Mouse (Mus musculus): ENCODE measurements around the gene 1700015F17Rik. TPM values are rescaled to one million over a fixed set of nuclear protein-coding genes. Genes with fewer than 3 reads are reported as not detected.

The 1700015F17Rik gene
- polyA plus RNA-seq, 1 experiment from 2014 or later: not detected

DNA sequence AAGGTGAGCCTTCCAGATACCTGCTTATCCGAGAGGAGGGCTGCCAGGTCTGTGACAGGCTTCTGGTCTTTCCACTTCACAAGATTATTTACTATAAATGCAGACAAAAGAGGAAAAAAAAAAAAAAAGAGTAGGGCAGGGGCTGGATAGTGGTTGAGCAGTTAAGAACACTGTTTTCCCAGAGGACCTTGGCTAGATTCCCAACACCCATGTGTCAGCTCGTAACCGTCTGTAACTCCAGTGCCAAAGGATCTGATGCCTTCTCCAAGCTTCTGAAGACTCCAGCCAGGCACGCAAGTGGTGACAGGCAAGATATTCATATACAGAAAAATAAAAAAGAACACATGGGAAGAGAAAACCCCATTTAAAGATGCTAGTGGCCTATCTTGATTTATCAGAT, 24.4 kb upstream of the 1700015F17Rik start:
- H3K4me1 ChIP-seq (ENCODE audit: control insufficient read depth, insufficient read depth, low read length): no peaks in the 10 kb centered on the region
- no peak for ATAC-seq (ENCODE audit: low FRiP score, low TSS enrichment)
- H3K4me3 ChIP-seq (ENCODE audit: low read length): no peak overlapping the region
- no peaks in the 10 kb centered on the region for H3K9me3 ChIP-seq (ENCODE audit: control insufficient read depth, low read length)
- no peaks in the 10 kb centered on the region for H3K27me3 ChIP-seq (ENCODE audit: control insufficient read depth, insufficient read depth, low read length)
- no peak overlapping the region for H3K27ac ChIP-seq (ENCODE audit: low read depth, low read length)
- no peak overlapping the region for H3K9ac ChIP-seq (ENCODE audit: low read depth, low read length)
- H3K36me3 ChIP-seq (ENCODE audit: control insufficient read depth, insufficient read depth, low read length): peaks cover 14% of the 10 kb centered on the region
- WGBS: 90% methylated on average over 4 of the region's 4 CpGs
- H3K4me2 ChIP-seq (replicated peaks; ENCODE audit: low read depth, low read length): no peak overlapping the region

DNA sequence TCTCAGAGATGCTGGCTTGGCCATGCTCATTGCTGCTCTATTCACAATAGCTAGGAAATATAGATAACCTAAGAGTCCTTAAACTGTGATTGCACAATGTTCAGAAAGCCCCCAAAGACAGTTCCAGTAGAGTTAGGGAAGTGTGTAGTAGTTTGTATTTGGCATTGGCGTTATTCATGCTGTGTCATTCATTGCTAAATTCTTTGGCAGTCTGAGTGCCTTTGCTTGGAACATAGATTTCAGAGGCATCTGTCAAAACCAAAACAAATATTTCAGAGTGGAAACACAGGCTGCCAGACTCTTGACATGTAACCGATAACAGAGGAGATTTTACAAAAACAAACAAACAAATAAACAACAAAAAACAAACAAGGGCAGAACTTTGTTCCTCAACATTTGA, 22.6 kb upstream of the 1700015F17Rik start:
- H3K4me3 ChIP-seq (ENCODE audit: low read length): no peak overlapping the region
- no peaks in the 10 kb centered on the region for H3K4me1 ChIP-seq (ENCODE audit: control insufficient read depth, insufficient read depth, low read length)
- H3K27me3 ChIP-seq (ENCODE audit: control insufficient read depth, insufficient read depth, low read length): no peaks in the 10 kb centered on the region
- no peaks in the 10 kb centered on the region for H3K9me3 ChIP-seq (ENCODE audit: control insufficient read depth, low read length)
- H3K9ac ChIP-seq (ENCODE audit: low read depth, low read length): no peak overlapping the region
- H3K4me2 ChIP-seq (replicated peaks; ENCODE audit: low read depth, low read length): no peak overlapping the region
- no peak for ATAC-seq (ENCODE audit: low FRiP score, low TSS enrichment)
- 83% methylated on average over 2 of the region's 2 CpGs for WGBS
- no peak overlapping the region for H3K27ac ChIP-seq (ENCODE audit: low read depth, low read length)
- peaks cover 3% of the 10 kb centered on the region for H3K36me3 ChIP-seq (ENCODE audit: control insufficient read depth, insufficient read depth, low read length)

DNA sequence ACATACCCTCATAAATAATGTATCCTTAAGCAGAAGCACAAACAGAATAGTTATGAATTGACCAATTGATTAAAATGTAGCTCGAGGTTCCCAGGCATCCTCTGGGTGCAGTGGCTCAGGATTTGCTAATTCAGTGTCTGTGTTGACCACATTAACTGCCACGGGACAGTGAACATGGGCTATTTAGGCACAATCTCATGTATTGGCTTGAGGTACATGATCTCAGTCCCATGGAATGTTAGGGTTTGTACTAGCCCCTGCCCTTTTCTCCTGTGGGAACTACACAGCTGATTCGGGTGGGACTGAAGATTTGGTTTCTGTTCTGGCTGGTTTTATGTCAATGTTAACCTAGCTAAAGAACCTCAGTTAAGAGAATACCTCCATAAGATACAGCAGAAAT, 17.4 kb upstream of the 1700015F17Rik start:
- H3K4me2 ChIP-seq (replicated peaks; ENCODE audit: low read depth, low read length): no peak overlapping the region
- no peak overlapping the region for H3K27ac ChIP-seq (ENCODE audit: low read depth, low read length)
- 0 out of 2 replicates have a peak, but pooled peaks cover 3% of the 10 kb centered on the region for H3K27me3 ChIP-seq (ENCODE audit: control insufficient read depth, insufficient read depth, low read length)
- H3K9me3 ChIP-seq (ENCODE audit: control insufficient read depth, low read length): no peaks in the 10 kb centered on the region
- ATAC-seq (ENCODE audit: low FRiP score, low TSS enrichment): peak; percentile 65; the same call in 1 of the 2 replicates
- no peaks in the 10 kb centered on the region for H3K4me1 ChIP-seq (ENCODE audit: control insufficient read depth, insufficient read depth, low read length)
- 48% methylated on average over 3 of the region's 3 CpGs for WGBS
- H3K9ac ChIP-seq (ENCODE audit: low read depth, low read length): no peak overlapping the region
- H3K4me3 ChIP-seq (ENCODE audit: low read length): no peak overlapping the region
- no peaks in the 10 kb centered on the region for H3K36me3 ChIP-seq (ENCODE audit: control insufficient read depth, insufficient read depth, low read length)

- Histone ChIP-seq H3K9me3 (ENCODE audit: control insufficient read depth, low read length) (no peaks in the 10 kb centered on the region), H3K4me3 (ENCODE audit: low read length) (no peak overlapping the region), H3K36me3 (ENCODE audit: control insufficient read depth, insufficient read depth, low read length) (no peaks in the 10 kb centered on the region), H3K9ac (ENCODE audit: low read depth, low read length) (no peak overlapping the region), H3K27me3 (ENCODE audit: control insufficient read depth, insufficient read depth, low read length) (0 out of 2 replicates have a peak, but pooled peaks cover 3% of the 10 kb centered on the region), H3K4me1 (ENCODE audit: control insufficient read depth, insufficient read depth, low read length) (no peaks in the 10 kb centered on the region), H3K27ac (ENCODE audit: low read depth, low read length) (no peak overlapping the region), H3K4me2 (replicated peaks; ENCODE audit: low read depth, low read length) (no peak overlapping the region)
- ATAC-seq (ENCODE audit: low FRiP score, low TSS enrichment): no peak
- 88% methylated on average over 4 of the region's 4 CpGs for WGBS
These were observed 16.1 kb upstream of the 1700015F17Rik start for GRCm38 (mm10) chr5:5495042-5495441.

DNA sequence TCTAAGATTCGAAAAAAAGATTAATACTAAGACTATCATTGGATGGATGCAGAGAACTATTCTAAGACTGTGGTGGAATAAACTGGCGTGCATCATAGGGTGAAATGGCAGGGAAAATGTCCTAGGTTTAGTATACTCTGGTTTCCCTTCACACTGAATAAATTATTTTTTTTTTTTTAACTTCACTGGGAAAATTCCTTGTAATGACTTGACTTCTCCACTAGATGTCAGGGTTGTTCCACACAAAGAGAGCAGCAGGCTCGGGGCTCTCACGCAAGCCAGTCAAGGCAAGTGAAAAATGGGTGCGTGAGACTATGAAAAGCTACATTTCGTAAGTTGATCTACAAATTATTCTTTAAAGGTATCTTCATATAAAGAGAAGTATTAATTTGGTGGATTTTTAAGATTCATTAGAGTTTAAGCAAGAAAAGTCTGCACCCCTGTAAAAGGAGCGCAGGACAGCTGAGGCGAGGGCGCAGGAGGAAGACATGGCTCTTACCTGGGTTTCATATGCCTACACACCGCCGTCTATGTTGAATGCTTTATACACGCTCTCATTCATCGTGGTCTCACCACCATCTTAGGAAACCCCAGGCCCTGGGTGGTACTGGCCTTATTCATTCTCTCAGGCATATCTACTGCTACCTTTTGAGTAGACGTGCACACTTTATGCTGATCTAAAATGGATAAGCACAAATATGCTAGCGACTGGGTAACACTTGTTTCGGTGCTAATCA, 15.5 kb upstream of the 1700015F17Rik start:
- ATAC-seq (ENCODE audit: low FRiP score, low TSS enrichment): peak; percentile 50; the same call in 1 of the 2 replicates
- no peak overlapping the region for H3K27ac ChIP-seq (ENCODE audit: low read depth, low read length)

DNA sequence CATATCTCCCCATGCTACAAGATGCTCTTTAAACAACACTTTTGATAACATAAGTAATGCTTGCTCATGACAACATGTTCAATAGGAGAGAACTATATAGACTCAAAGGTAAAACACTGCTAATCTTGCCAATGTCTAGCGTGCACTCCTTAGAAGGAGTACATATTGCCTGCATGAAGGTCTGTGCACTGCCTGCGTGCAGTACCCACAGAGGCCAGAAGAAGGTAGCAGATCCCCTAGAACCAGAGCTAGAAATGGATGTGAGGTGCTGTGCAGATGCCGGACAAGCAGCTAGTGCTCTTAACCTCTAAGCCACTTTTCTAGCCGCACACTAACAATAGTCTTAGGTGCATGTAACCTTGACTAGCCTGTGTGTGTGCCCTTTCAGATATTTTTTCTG, 13.2 kb upstream of the 1700015F17Rik start:
- no peak for ATAC-seq (ENCODE audit: low FRiP score, low TSS enrichment)
- H3K4me3 ChIP-seq (ENCODE audit: low read length): no peak overlapping the region
- 96% methylated on average over 4 of the region's 4 CpGs for WGBS
- H3K27ac ChIP-seq (ENCODE audit: low read depth, low read length): no peak overlapping the region
- no peaks in the 10 kb centered on the region for H3K4me1 ChIP-seq (ENCODE audit: control insufficient read depth, insufficient read depth, low read length)
- no peak overlapping the region for H3K9ac ChIP-seq (ENCODE audit: low read depth, low read length)
- H3K36me3 ChIP-seq (ENCODE audit: control insufficient read depth, insufficient read depth, low read length): no peaks in the 10 kb centered on the region
- H3K27me3 ChIP-seq (ENCODE audit: control insufficient read depth, insufficient read depth, low read length): 0 out of 2 replicates have a peak, but pooled peaks cover 3% of the 10 kb centered on the region
- H3K9me3 ChIP-seq (ENCODE audit: control insufficient read depth, low read length): no peaks in the 10 kb centered on the region
- no peak overlapping the region for H3K4me2 ChIP-seq (replicated peaks; ENCODE audit: low read depth, low read length)

More for the DNA sequence above, 15.5 kb upstream of the 1700015F17Rik start:
- H3K27me3 ChIP-seq (ENCODE audit: control insufficient read depth, insufficient read depth, low read length): 0 out of 2 replicates have a peak, but pooled peaks cover 3% of the 10 kb centered on the region
- H3K36me3 ChIP-seq (ENCODE audit: control insufficient read depth, insufficient read depth, low read length): no peaks in the 10 kb centered on the region
- H3K9ac ChIP-seq (ENCODE audit: low read depth, low read length): no peak overlapping the region
- no peaks in the 10 kb centered on the region for H3K4me1 ChIP-seq (ENCODE audit: control insufficient read depth, insufficient read depth, low read length)
- no peaks in the 10 kb centered on the region for H3K9me3 ChIP-seq (ENCODE audit: control insufficient read depth, low read length)
- no peak overlapping the region for H3K4me2 ChIP-seq (replicated peaks; ENCODE audit: low read depth, low read length)
- no peak overlapping the region for H3K4me3 ChIP-seq (ENCODE audit: low read length)
- 37% methylated on average over 16 of the region's 16 CpGs for WGBS

DNA sequence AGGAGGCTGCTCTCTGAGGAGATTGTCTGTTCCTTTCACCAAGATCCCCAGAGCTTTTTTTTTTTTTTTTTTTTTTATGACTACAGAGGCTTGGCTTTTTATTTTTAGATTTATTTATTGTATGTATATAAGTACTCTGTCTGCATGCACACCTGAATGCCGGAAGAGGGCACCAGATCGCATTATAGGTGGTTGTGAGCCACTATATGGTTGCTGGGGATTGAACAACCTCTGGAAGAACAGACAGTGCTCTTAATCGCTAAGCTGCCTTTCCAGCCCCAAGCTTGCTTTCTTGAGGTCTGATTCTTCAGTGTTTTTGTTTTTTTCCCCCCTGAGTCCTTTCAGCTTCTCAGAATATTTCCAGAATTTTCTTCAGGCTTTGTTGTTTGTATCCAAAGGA, 7.1 kb upstream of the 1700015F17Rik start:
- Histone ChIP-seq H3K4me1 (ENCODE audit: control insufficient read depth, insufficient read depth, low read length) (no peaks in the 10 kb centered on the region), H3K27ac (ENCODE audit: low read depth, low read length) (no peak overlapping the region), H3K9me3 (ENCODE audit: control insufficient read depth, low read length) (no peaks in the 10 kb centered on the region), H3K4me2 (replicated peaks; ENCODE audit: low read depth, low read length) (no peak overlapping the region), H3K36me3 (ENCODE audit: control insufficient read depth, insufficient read depth, low read length) (no peaks in the 10 kb centered on the region), H3K4me3 (ENCODE audit: low read length) (no peak overlapping the region), H3K27me3 (ENCODE audit: control insufficient read depth, insufficient read depth, low read length) (no peaks in the 10 kb centered on the region), H3K9ac (ENCODE audit: low read depth, low read length) (no peak overlapping the region)
- 34% methylated on average over 3 of the region's 3 CpGs for WGBS
- ATAC-seq (ENCODE audit: low FRiP score, low TSS enrichment): no peak

DNA sequence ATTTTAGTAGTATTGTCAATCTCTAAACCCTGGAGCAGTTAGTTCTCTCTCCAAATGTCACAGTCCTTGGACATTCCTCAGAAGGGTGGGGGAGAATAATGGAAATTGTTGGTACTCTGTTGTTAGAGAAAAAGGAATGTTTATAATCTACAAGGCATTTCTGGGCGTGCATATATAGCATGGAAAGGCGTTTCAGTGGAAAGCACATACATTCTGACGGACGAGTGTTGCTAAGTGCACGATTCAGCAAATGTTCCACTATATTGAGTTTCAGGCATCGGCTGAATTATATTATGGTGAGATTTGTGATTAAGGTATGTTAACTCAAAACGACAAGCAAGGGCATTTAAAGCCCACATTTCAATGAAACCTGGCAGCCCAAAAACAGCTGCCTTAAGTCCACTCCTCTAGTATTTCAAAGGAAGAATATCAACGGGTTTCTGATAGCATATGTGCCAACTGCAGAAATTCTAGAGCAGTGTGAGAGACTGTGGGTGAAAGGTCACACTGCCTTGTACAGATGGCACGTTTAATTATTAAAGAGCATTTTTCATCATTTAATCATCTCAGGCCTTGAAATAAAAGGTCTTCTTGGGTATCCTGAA, 4.4 kb upstream of the 1700015F17Rik start:
- no peaks in the 10 kb centered on the region for H3K4me1 ChIP-seq (ENCODE audit: control insufficient read depth, insufficient read depth, low read length)
- H3K9ac ChIP-seq (ENCODE audit: low read depth, low read length): no peak overlapping the region
- no peak overlapping the region for H3K4me2 ChIP-seq (replicated peaks; ENCODE audit: low read depth, low read length)
- H3K27ac ChIP-seq (ENCODE audit: low read depth, low read length): no peak overlapping the region
- H3K4me3 ChIP-seq (ENCODE audit: low read length): no peak overlapping the region
- 49% methylated on average over 9 of the region's 9 CpGs for WGBS
- ATAC-seq (ENCODE audit: low FRiP score, low TSS enrichment): no peak
- no peaks in the 10 kb centered on the region for H3K9me3 ChIP-seq (ENCODE audit: control insufficient read depth, low read length)
- no peaks in the 10 kb centered on the region for H3K27me3 ChIP-seq (ENCODE audit: control insufficient read depth, insufficient read depth, low read length)
- H3K36me3 ChIP-seq (ENCODE audit: control insufficient read depth, insufficient read depth, low read length): no peaks in the 10 kb centered on the region

- Histone ChIP-seq H3K27ac (ENCODE audit: low read depth, low read length) (no peak overlapping the region), H3K27me3 (ENCODE audit: control insufficient read depth, insufficient read depth, low read length) (no peaks in the 10 kb centered on the region), H3K9ac (ENCODE audit: low read depth, low read length) (no peak overlapping the region), H3K9me3 (ENCODE audit: control insufficient read depth, low read length) (no peaks in the 10 kb centered on the region), H3K4me3 (ENCODE audit: low read length) (no peak overlapping the region), H3K4me2 (replicated peaks; ENCODE audit: low read depth, low read length) (no peak overlapping the region), H3K36me3 (ENCODE audit: control insufficient read depth, insufficient read depth, low read length) (no peaks in the 10 kb centered on the region), H3K4me1 (ENCODE audit: control insufficient read depth, insufficient read depth, low read length) (no peaks in the 10 kb centered on the region)
- ATAC-seq (ENCODE audit: low FRiP score, low TSS enrichment): 0 out of 2 replicates have a peak, but pooled peaks have one; percentile 48
- 5% methylated on average over 1 of the region's 1 CpGs for WGBS
These were observed 2.7 kb upstream of the 1700015F17Rik start for GRCm38 (mm10) chr5:5481662-5482061.
